Mouse (Mus musculus) neural tube, embryonic 15.5 days (tissue): ENCODE results near the gene Osbpl7. TPM values are rescaled to one million over a fixed set of nuclear protein-coding genes. Genes with fewer than 3 reads are reported as not detected.

ENCODE experiments used
- microRNA-seq: library from miRNA; unstranded; fragments of <30 nt; microRNA quantifications from one replicate; pipeline ENCODE4, GENCODE M21; 2017
- polyA plus RNA-seq: library from polyadenylated mRNA; unstranded; fragments of >200 nt; fragmentation: Nextera tagmentation; extraction: Ambion mirVana; gene quantifications from 2 replicates; pipeline ENCODE4 v1.2.1, GENCODE M21; 2015

Osbpl7 gene
- polyA plus RNA-seq, 1 experiment from 2014 or later = 10.4 TPM

Small RNA genes within 50 kb of the gene (microRNA-seq; reads per million reads assigned to microRNA genes)
- gene Mir8103 = not detected

Other genes starting within 250 kb of the Osbpl7 start
- gene Nfe2l1, start 220.7 kb upstream of the Osbpl7 start, polyA plus RNA-seq = 71.8 and 78.2 TPM in 2 replicates
- 29.2 and 42.0 TPM in 2 replicates for gene Copz2, start 200.8 kb upstream of the Osbpl7 start, polyA plus RNA-seq
- gene Cdk5rap3, start 134.1 kb upstream of the Osbpl7 start, polyA plus RNA-seq = 82.4 and 85.7 TPM in 2 replicates
- 0.47 and 5.2 TPM in 2 replicates for gene Prr15l, start 122.5 kb upstream of the Osbpl7 start, polyA plus RNA-seq
- 30.8 and 35.8 TPM in 2 replicates for gene Pnpo, start 106.6 kb upstream of the Osbpl7 start, polyA plus RNA-seq
- 13.0 and 15.8 TPM in 2 replicates for gene Sp2, start 67.7 kb upstream of the Osbpl7 start, polyA plus RNA-seq
- 0.23 and 0.52 TPM in 2 replicates for gene Sp6, start 37.2 kb upstream of the Osbpl7 start, polyA plus RNA-seq
- 12.6 and 18.5 TPM in 2 replicates for gene Scrn2, start 20.7 kb upstream of the Osbpl7 start, polyA plus RNA-seq
- gene Lrrc46, start 9.2 kb upstream of the Osbpl7 start, polyA plus RNA-seq = 1.9 and 2.3 TPM in 2 replicates
- gene Mrpl10, start 9.1 kb upstream of the Osbpl7 start, polyA plus RNA-seq = 63.7 and 67.4 TPM in 2 replicates
- 0.23 and 0.43 TPM in 2 replicates for gene Tbx21, start 64.7 kb downstream of the Osbpl7 start, polyA plus RNA-seq
- 8.8 and 9.5 TPM in 2 replicates for gene Tbkbp1, start 100.9 kb downstream of the Osbpl7 start, polyA plus RNA-seq
- gene Kpnb1, start 137.3 kb downstream of the Osbpl7 start, polyA plus RNA-seq = 26.7 and 32.2 TPM in 2 replicates
- 136 and 145 TPM in 2 replicates for gene Npepps, start 230.0 kb downstream of the Osbpl7 start, polyA plus RNA-seq